In genomic region chr2:123274866-123275735, GRCm38 (mm10) we compare ENCODE assay signal across 16 mouse cellular contexts.
A peak's percentile ranks its signal among the peaks of the same experiment; 100 is the strongest.
DNase-seq lines count a peak whose midpoint lies in the region; ATAC-seq lines count a peak whose summit lies in the region.
"Had no signal": no experiment of that assay in that cellular context is flagged by ENCODE, and none has a peak within 500 bp of the region (broad histone marks: within the 10 kb centered on the region; RNA-seq: fewer than 3 reads in every experiment).

No protein-coding gene starts in this region.

- H3K36me3 ChIP-seq in hindbrain, embryonic 16.5 days (ENCODE audit: control insufficient read depth, insufficient read depth, low read length), result no peaks in the 10 kb centered on the region
- H3K36me3 ChIP-seq: limb, embryonic 13.5 days had no signal

- intact Hi-C loops in left cerebral cortex, postnatal 4 days (cut with DNase I), result no loop called here

- H3K9ac ChIP-seq in hindbrain, embryonic 16.5 days (ENCODE audit: low read depth, low read length), result no peak overlapping the region
- H3K9ac ChIP-seq: limb, embryonic 13.5 days; liver, embryonic 14.5 days had no signal

- H3K27me3 ChIP-seq in hindbrain, embryonic 16.5 days (replicated peaks; ENCODE audit: control insufficient read depth, insufficient read depth, low read length), result no peaks in the 10 kb centered on the region
- H3K27me3 ChIP-seq: limb, embryonic 13.5 days had no signal

- no peak overlapping the region for H3K4me3 ChIP-seq in hindbrain, embryonic 16.5 days (ENCODE audit: low read length)
- H3K4me3 ChIP-seq: limb, embryonic 13.5 days had no signal

- H3K27ac ChIP-seq in hindbrain, embryonic 16.5 days (ENCODE audit: low read depth, low read length), result no peak overlapping the region
- H3K27ac ChIP-seq: limb, embryonic 13.5 days; liver, embryonic 14.5 days had no signal

- no peak overlapping the region for H3K4me2 ChIP-seq in hindbrain, embryonic 16.5 days (ENCODE audit: low read length)
- H3K4me2 ChIP-seq: limb, embryonic 13.5 days had no signal

- peak; percentile 49 to 54 for DNase-seq in cerebellum, postnatal 14 days
- DNase-seq in cerebellum, adult 8-10 months, result no peak
- DNase-seq in left cerebral cortex, postnatal 4 days, result peak; percentile 75
- DNase-seq in left cerebral cortex, adult 8-10 months (ENCODE audit: low spot score in 2 of 2), result no peak
- DNase-seq in retina, embryonic 14.5 days (ENCODE audit: low spot score), result peak; percentile 68
- no peak for DNase-seq in spleen, postnatal 36 days (ENCODE audit: low spot score in 2 of 2)
- no peak for DNase-seq in embryo, embryonic 10.5 days (ENCODE audit: low spot score)
- DNase-seq: cerebellum, adult 2 months; gastrocnemius, postnatal 25 days; heart, postnatal 14 days; right cerebral cortex, adult 18-20 months; thymus, postnatal 4 days had no signal

- 67% methylated on average over 9 of the region's 9 CpGs for WGBS in hindbrain, embryonic 16.5 days

- ATAC-seq in hindbrain, embryonic 16.5 days, result peak; percentile 94
- ATAC-seq: lung, postnatal 0 days had no signal

- H3K9me3 ChIP-seq in hindbrain, embryonic 16.5 days (ENCODE audit: control insufficient read depth, low read length), result no peaks in the 10 kb centered on the region
- H3K9me3 ChIP-seq: limb, embryonic 13.5 days had no signal

- H3K4me1 ChIP-seq in hindbrain, embryonic 16.5 days (ENCODE audit: control insufficient read depth, insufficient read depth, low read depth, low read length), result no peaks in the 10 kb centered on the region; the same call in none of the 2 replicates
- H3K4me1 ChIP-seq: limb, embryonic 13.5 days had no signal

Comparison
In these comparisons a context has a peak if more than half of its experiments do, and no peak if none do; other contexts are left out.
1. DNase-seq: peak in cerebellum, postnatal 14 days (2 of 2), left cerebral cortex, postnatal 4 days (single experiment) and retina, embryonic 14.5 days (single experiment); none in cerebellum, adult 8-10 months (single experiment), left cerebral cortex, adult 8-10 months (0 of 2), spleen, postnatal 36 days (0 of 2) and embryo, embryonic 10.5 days (single experiment).